Mouse (Mus musculus): ENCODE results near the gene AI481877.

DNA sequence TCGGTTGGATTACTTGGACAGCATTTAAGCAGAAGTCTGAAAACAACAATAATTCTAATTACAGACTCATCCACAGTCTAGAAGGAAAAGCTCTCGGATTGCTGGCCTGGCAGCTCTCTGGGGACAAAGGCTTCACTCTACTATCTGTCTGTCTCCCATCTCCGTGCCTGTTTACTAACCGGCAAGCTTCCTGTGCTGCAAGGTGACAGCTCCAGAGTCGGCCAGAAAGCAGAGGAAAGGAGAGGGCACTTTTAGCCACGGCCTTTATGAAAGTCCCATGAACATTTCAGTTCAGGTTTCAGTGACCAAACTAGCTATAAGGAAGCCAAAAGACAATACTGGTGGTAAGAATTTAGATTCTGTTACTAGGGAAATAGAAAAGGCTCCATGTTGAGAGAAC is 37.1 kb upstream of the AI481877 start:
- TF ChIP-seq CTCF (IDR thresholded peaks at IDR 0.05; ENCODE audit: low read depth, low read length) (no peak), EP300 (IDR thresholded peaks at IDR 0.05; ENCODE audit: insufficient read depth, low read depth, low read length) (no peak)
